Mouse (Mus musculus): ENCODE measurements at regions not wholly inside any gene's neighbourhood (a gene's known extent, or its start where the extent isn't known, plus 50 kb on each side); places are given as distances from the start of the nearest gene placed in this dataset.

DNA sequence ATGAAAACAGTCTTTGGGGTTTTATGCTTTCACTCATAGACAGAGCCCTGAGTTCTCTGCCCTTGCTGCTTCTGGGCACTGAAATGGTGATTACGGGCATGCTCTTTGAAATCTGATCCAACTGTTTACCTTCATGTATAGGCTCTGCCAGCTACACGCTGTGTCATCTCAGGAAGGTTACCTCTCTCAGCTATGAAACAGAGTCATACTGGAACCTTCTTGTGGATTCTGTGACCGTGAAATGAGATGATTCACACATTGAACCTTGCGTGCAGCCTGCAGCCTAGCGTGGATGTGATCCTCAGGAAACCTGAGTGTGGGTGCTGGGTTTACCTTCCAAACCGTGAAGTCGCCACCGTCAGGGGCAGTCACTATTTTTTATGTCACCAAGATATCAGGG, 189.7 kb upstream of the Spdye4c start:
- Histone ChIP-seq H3K27ac (no peak overlapping the region), H3K9me3 (no peaks in the 10 kb centered on the region), H3K27me3 (peaks cover 7% of the 10 kb centered on the region; the same call in 1 of the 2 replicates), H3K4me3 (replicated peaks) (no peak overlapping the region), H3K9ac (no peak overlapping the region), H3K36me3 (replicated peaks) (no peaks in the 10 kb centered on the region), H3K4me1 (peaks cover 14% of the 10 kb centered on the region), H3K4me2 (no peak overlapping the region)
- 80% methylated on average over 8 of the region's 8 CpGs for whole genome bisulfite sequencing
- no peak for ATAC-seq (ENCODE audit: low FRiP score)

GRCm38 (mm10) chr2:128403143-128403935, 187.7 kb upstream of the Spdye4c start:
- 38% methylated on average over 11 of the region's 11 CpGs for WGBS
- H3K4me2 ChIP-seq: no peak overlapping the region
- no peak overlapping the region for H3K9ac ChIP-seq
- no peaks in the 10 kb centered on the region for H3K36me3 ChIP-seq (replicated peaks)
- H3K27me3 ChIP-seq: peaks cover 7% of the 10 kb centered on the region; the same call in 1 of the 2 replicates
- 0 out of 2 replicates have a peak overlapping the region, but pooled peaks have one; percentile 13 for H3K27ac ChIP-seq
- no peak overlapping the region for H3K4me3 ChIP-seq (replicated peaks)
- peaks cover 14% of the 10 kb centered on the region for H3K4me1 ChIP-seq
- no peak for ATAC-seq (ENCODE audit: low FRiP score)
- H3K9me3 ChIP-seq: no peaks in the 10 kb centered on the region

DNA sequence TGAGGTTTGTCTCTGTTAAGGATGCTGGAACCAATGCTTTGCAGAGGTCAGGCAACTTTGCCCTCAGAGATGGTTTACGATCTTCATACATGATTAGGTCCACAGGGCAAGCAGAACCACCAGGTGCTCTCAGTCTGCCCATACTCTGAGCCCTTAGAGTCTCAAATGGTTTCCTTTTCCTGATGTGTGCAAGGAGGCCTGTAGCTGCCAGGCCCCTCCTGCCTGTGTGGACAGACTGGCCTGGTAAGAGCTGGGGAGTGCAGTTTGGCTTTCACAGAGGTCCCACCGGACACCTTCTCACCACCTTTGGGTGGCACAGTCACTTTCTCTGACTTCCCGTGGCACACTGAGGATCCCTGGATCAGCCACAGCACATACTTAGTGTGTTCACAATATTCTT, 186.6 kb upstream of the Spdye4c start:
- H3K4me2 ChIP-seq: no peak overlapping the region
- peaks cover 7% of the 10 kb centered on the region; the same call in 1 of the 2 replicates for H3K27me3 ChIP-seq
- no peak for ATAC-seq (ENCODE audit: low FRiP score)
- H3K4me3 ChIP-seq (replicated peaks): no peak overlapping the region
- no peak overlapping the region for H3K9ac ChIP-seq
- no peaks in the 10 kb centered on the region for H3K36me3 ChIP-seq (replicated peaks)
- H3K27ac ChIP-seq: no peak overlapping the region
- H3K9me3 ChIP-seq: no peaks in the 10 kb centered on the region
- H3K4me1 ChIP-seq: peaks cover 14% of the 10 kb centered on the region
- WGBS: 93% methylated on average over 3 of the region's 3 CpGs

DNA sequence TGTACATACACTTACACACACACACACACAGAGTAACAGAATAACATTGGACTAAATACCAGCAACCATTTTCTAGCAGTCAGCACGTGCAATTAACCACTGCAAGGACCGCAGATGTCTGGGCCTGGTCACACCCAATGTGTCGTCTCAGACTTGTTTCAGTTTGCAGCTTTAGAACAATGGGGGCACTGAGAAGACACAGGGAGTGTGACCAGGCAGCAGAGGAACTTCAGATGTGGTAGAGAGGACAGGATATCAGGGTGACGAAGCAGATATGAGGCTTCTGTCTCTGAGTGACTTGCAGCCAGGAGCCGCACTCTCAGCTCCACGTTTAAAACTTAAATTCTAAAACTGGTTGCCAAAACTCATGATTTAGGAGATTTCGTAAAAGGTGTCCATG, 183.9 kb upstream of the Spdye4c start:
- no peaks in the 10 kb centered on the region for H3K36me3 ChIP-seq (replicated peaks)
- H3K4me1 ChIP-seq: peaks cover 14% of the 10 kb centered on the region
- no peak overlapping the region for H3K4me3 ChIP-seq (replicated peaks)
- no peak overlapping the region for H3K4me2 ChIP-seq
- H3K9me3 ChIP-seq: no peaks in the 10 kb centered on the region
- WGBS: 75% methylated on average over 7 of the region's 7 CpGs
- ATAC-seq (ENCODE audit: low FRiP score): no peak
- no peak overlapping the region for H3K9ac ChIP-seq
- no peak overlapping the region for H3K27ac ChIP-seq
- H3K27me3 ChIP-seq: peaks cover 7% of the 10 kb centered on the region; the same call in 1 of the 2 replicates

DNA sequence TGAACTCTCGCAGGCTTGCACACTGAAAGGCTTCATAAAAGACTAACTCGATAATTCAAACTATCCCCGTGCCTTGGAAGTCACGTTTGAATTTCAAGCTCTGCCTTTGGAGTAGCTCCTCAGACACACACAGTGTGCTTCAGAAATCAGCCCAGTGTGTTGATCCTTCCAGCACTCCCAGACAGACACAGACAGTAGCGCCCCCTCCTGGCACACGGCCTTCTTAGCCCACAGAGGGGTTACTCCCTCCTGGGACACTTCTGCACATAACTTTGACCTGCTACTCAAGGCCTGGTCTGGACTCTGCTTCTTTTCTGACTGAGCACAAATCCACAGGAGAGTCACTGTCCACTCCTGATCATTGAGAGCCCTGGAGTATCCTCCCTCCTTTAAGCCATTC, 182.3 kb upstream of the Spdye4c start:
- Histone ChIP-seq H3K27me3 (peaks cover 7% of the 10 kb centered on the region; the same call in 1 of the 2 replicates), H3K4me3 (replicated peaks) (no peak overlapping the region), H3K9me3 (no peaks in the 10 kb centered on the region), H3K9ac (no peak overlapping the region), H3K36me3 (replicated peaks) (no peaks in the 10 kb centered on the region), H3K27ac (no peak overlapping the region), H3K4me1 (peaks cover 7% of the 10 kb centered on the region), H3K4me2 (no peak overlapping the region)
- WGBS: 39% methylated on average over 6 of the region's 6 CpGs
- no peak for ATAC-seq (ENCODE audit: low FRiP score)

GRCm38 (mm10) chr2:128412352-128412751, 178.7 kb upstream of the Spdye4c start:
- no peak for ATAC-seq (ENCODE audit: low FRiP score)
- Histone ChIP-seq H3K27me3 (no peaks in the 10 kb centered on the region), H3K36me3 (replicated peaks) (no peaks in the 10 kb centered on the region), H3K4me2 (no peak overlapping the region), H3K9ac (no peak overlapping the region), H3K9me3 (no peaks in the 10 kb centered on the region), H3K4me3 (replicated peaks) (no peak overlapping the region), H3K27ac (no peak overlapping the region), H3K4me1 (peaks cover 7% of the 10 kb centered on the region; the same call in 1 of the 2 replicates)
- 10% methylated on average over 10 of the region's 10 CpGs for WGBS

DNA sequence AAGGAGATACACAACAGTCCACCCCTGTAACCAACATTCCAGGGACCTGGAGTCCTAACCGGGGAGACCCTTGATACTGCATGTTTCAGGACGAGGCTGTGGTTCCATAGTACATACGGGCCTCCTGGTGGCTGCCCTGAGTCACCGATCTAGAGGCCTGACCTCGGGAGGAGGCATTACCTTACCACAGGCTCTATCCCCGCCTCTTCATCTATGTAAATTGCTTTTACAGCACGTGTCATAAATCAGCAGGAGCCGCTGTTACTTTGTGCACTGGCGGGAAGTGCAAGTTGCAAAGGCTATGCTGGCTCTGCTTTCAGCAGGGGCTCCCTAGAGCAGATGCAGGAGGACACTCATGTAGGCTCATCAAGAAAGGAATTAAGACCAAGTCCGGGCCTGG, 178.0 kb upstream of the Spdye4c start:
- 69% methylated on average over 10 of the region's 10 CpGs for WGBS
- no peaks in the 10 kb centered on the region for H3K9me3 ChIP-seq
- H3K4me3 ChIP-seq (replicated peaks): no peak overlapping the region
- ATAC-seq (ENCODE audit: low FRiP score): no peak
- no peaks in the 10 kb centered on the region for H3K36me3 ChIP-seq (replicated peaks)
- no peak overlapping the region for H3K9ac ChIP-seq
- no peaks in the 10 kb centered on the region for H3K27me3 ChIP-seq
- no peak overlapping the region for H3K4me2 ChIP-seq
- H3K4me1 ChIP-seq: peaks cover 7% of the 10 kb centered on the region; the same call in 1 of the 2 replicates
- no peak overlapping the region for H3K27ac ChIP-seq

DNA sequence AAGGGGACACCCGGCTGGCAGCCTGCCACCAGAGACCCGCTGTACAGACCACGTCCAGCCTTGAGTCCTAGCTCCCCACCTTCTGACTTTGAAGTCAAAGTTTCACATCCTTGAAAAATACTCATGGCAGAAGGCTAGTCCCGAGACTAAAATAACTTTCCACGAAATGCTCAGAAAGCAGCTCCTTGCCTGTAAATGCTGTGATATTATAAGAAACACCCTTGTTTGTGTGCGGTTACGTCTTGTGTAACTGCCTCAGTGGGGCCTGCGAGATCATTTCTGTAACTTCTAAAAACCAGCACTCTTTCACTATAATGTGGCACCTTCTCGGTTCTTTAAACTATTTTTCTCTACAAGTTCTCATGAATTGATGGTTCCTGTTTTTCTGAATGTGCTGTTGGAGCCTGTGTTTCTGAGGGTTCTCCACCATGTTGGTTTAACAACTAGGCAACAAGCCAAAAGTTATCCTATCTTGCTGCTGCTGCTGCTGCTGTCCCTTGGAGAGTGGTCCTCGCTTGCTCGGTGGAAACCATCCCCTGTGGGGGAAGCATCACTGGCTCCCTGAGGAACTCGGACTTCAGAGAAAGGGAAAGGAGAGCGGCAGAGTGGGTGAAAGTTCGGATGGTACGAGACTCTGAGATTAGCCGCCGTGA, 176.3 kb upstream of the Spdye4c start:
- Histone ChIP-seq H3K27ac (no peak overlapping the region), H3K27me3 (no peaks in the 10 kb centered on the region), H3K9ac (no peak overlapping the region), H3K4me1 (peaks cover 7% of the 10 kb centered on the region; the same call in 1 of the 2 replicates), H3K4me3 (replicated peaks) (no peak overlapping the region), H3K4me2 (no peak overlapping the region), H3K36me3 (replicated peaks) (no peaks in the 10 kb centered on the region), H3K9me3 (no peaks in the 10 kb centered on the region)
- WGBS: 82% methylated on average over 17 of the region's 17 CpGs
- ATAC-seq (ENCODE audit: low FRiP score): no peak

- Histone ChIP-seq H3K4me2 (no peak overlapping the region), H3K4me3 (replicated peaks) (no peak overlapping the region), H3K36me3 (replicated peaks) (no peaks in the 10 kb centered on the region), H3K9me3 (no peaks in the 10 kb centered on the region), H3K27ac (no peak overlapping the region), H3K4me1 (peaks cover 7% of the 10 kb centered on the region; the same call in 1 of the 2 replicates), H3K27me3 (no peaks in the 10 kb centered on the region), H3K9ac (no peak overlapping the region)
- no peak for ATAC-seq (ENCODE audit: low FRiP score)
- WGBS: 80% methylated on average over 7 of the region's 7 CpGs
Observed at GRCm38 (mm10) chr2:128416416-128416815, 174.6 kb upstream of the Spdye4c start.

GRCm38 (mm10) chr2:128418960-128419359, 172.0 kb upstream of the Spdye4c start:
- Histone ChIP-seq H3K9me3 (no peaks in the 10 kb centered on the region), H3K27me3 (no peaks in the 10 kb centered on the region), H3K4me1 (0 out of 2 replicates have a peak, but pooled peaks cover 4% of the 10 kb centered on the region), H3K36me3 (replicated peaks) (no peaks in the 10 kb centered on the region), H3K9ac (no peak overlapping the region), H3K4me2 (no peak overlapping the region), H3K4me3 (replicated peaks) (no peak overlapping the region), H3K27ac (no peak overlapping the region)
- no peak for ATAC-seq (ENCODE audit: low FRiP score)
- 74% methylated on average over 3 of the region's 3 CpGs for WGBS

DNA sequence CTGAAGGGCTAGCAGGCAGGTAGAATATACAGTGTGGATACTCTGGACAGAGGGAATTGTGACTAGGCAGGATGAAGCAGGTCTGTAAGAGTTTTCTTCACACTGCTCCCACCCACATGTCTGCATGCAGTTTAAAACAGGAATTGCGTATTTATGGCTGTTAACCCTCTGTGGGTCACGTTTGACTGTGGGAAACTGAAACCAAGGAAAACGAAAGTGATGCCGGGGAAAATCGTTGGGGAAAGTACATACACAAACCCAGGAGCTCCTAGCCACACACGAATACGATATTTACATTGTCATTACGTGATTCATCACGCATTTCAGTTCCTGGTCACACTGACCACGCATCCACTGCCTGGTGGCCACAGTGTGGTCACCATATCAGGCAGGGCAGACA, 170.6 kb upstream of the Spdye4c start:
- Histone ChIP-seq H3K27me3 (no peaks in the 10 kb centered on the region), H3K36me3 (replicated peaks) (no peaks in the 10 kb centered on the region), H3K4me1 (0 out of 2 replicates have a peak, but pooled peaks cover 4% of the 10 kb centered on the region), H3K9me3 (no peaks in the 10 kb centered on the region), H3K4me3 (replicated peaks) (no peak overlapping the region), H3K27ac (no peak overlapping the region), H3K4me2 (no peak overlapping the region), H3K9ac (no peak overlapping the region)
- 92% methylated on average over 10 of the region's 10 CpGs for WGBS
- ATAC-seq (ENCODE audit: low FRiP score): no peak

GRCm38 (mm10) chr2:128422677-128423076, 168.3 kb upstream of the Spdye4c start:
- no peaks in the 10 kb centered on the region for H3K9me3 ChIP-seq
- no peak overlapping the region for H3K4me2 ChIP-seq
- no peak for ATAC-seq (ENCODE audit: low FRiP score)
- no peaks in the 10 kb centered on the region for H3K36me3 ChIP-seq (replicated peaks)
- H3K27me3 ChIP-seq: 0 out of 2 replicates have a peak, but pooled peaks cover 2% of the 10 kb centered on the region
- no peak overlapping the region for H3K4me3 ChIP-seq (replicated peaks)
- H3K27ac ChIP-seq: no peak overlapping the region
- no peaks in the 10 kb centered on the region for H3K4me1 ChIP-seq
- no peak overlapping the region for H3K9ac ChIP-seq
- WGBS: 45% methylated on average over 6 of the region's 6 CpGs

All from forebrain, embryonic 12.5 days (tissue).